Mouse (Mus musculus): ENCODE data around the gene Sfi1. TPM values are rescaled to one million over a fixed set of nuclear protein-coding genes. Genes with fewer than 3 reads are reported as not detected.
A peak's percentile ranks its signal among the peaks of the same experiment; 100 is the strongest.

The Sfi1 gene
- polyA plus RNA-seq (2016; fragmentation: Nextera tagmentation; extraction: Ambion mirVana): 14.3 and 15.6 TPM in 2 replicates

GRCm38 (mm10) chr11:3193363-3193762 lies at the start of gene Sfi1:
Sfi1 (minus strand) TSS chr11:3193463.
- Histone ChIP-seq H3K4me1 (no peaks in the 10 kb centered on the region), H3K4me3 (no peak within 1 kb of the TSS), H3K9me3 (no peaks in the 10 kb centered on the region), H3K36me3 (no peaks in the 10 kb centered on the region), H3K4me2 (replicated peaks) (no peak within 1 kb of the TSS), H3K27ac (no peak within 1 kb of the TSS), H3K9ac (no peak within 1 kb of the TSS), H3K27me3 (replicated peaks) (no peaks in the 10 kb centered on the region)
- no peak for ATAC-seq (ENCODE audit: low FRiP score, low read depth)
- 86% methylated on average over 25 of the region's 25 CpGs for WGBS

DNA sequence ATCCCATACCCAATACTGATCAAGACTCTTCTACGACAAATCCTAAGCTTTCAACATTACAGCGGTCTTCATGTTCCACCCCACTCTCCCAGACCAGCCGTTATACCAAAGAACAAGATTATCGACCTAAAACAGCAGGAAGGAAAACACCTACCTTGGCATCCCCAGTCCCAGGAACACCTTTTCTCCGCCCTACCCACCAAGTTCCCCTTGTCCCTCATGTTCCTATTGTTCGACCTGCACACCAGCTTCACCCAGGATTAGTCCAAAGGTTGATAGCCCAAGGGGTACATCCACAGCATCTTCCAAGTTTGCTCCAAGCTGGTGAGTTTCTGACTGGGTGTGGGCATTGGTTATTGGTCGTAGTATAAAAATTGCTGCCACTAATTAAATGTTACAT lies 49.1 kb upstream of the Sfi1 start:
- no peak for ATAC-seq (ENCODE audit: low FRiP score, low read depth)
- H3K4me2 ChIP-seq (replicated peaks): no peak overlapping the region
- H3K9me3 ChIP-seq: no peaks in the 10 kb centered on the region
- H3K4me1 ChIP-seq: no peaks in the 10 kb centered on the region
- H3K9ac ChIP-seq: no peak overlapping the region
- H3K36me3 ChIP-seq: peaks cover 86% of the 10 kb centered on the region
- 97% methylated on average over 7 of the region's 7 CpGs for WGBS
- no peak overlapping the region for H3K27ac ChIP-seq
- no peaks in the 10 kb centered on the region for H3K27me3 ChIP-seq (replicated peaks)
- no peak overlapping the region for H3K4me3 ChIP-seq

DNA sequence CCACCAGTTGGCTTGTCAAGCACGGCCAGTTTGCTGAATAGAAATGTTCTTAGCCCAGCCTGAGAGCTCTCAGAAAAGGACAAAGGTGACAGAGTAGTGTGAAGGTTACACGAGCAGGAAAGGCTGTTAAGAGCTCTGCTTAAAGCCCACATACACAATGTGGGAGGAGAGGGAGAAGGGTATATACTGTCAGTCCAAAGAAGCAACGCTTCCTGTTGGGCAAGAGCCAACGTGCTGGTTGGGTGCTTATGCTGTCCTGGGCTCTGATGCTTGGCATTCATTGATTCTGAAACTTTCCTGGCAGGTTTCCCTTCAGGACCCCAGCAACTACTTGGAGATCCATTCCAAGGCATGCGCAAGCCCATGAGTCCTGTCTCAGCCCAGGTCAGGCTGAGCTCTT lies 42.0 kb upstream of the Sfi1 start:
- no peak for ATAC-seq (ENCODE audit: low FRiP score, low read depth)

GRCm38 (mm10) chr11:3233704-3234103 lies 40.4 kb upstream of the Sfi1 start:
- no peaks in the 10 kb centered on the region for H3K9me3 ChIP-seq
- 96% methylated on average over 4 of the region's 4 CpGs for WGBS
- no peak overlapping the region for H3K4me2 ChIP-seq (replicated peaks)
- H3K4me3 ChIP-seq: no peak overlapping the region
- no peaks in the 10 kb centered on the region for H3K4me1 ChIP-seq
- H3K27me3 ChIP-seq (replicated peaks): no peaks in the 10 kb centered on the region
- peaks cover 87% of the 10 kb centered on the region for H3K36me3 ChIP-seq
- H3K27ac ChIP-seq: no peak overlapping the region
- ATAC-seq (ENCODE audit: low FRiP score, low read depth): no peak
- no peak overlapping the region for H3K9ac ChIP-seq

More for the DNA sequence above, 42.0 kb upstream of the Sfi1 start:
- Histone ChIP-seq H3K4me2 (replicated peaks) (no peak overlapping the region), H3K4me3 (no peak overlapping the region), H3K4me1 (no peaks in the 10 kb centered on the region), H3K27ac (no peak overlapping the region), H3K27me3 (replicated peaks) (no peaks in the 10 kb centered on the region), H3K9ac (no peak overlapping the region), H3K9me3 (no peaks in the 10 kb centered on the region), H3K36me3 (peaks cover 86% of the 10 kb centered on the region)
- 90% methylated on average over 5 of the region's 5 CpGs for WGBS

GRCm38 (mm10) chr11:3232248-3232647 lies 39.0 kb upstream of the Sfi1 start:
- no peaks in the 10 kb centered on the region for H3K9me3 ChIP-seq
- WGBS: 94% methylated on average over 3 of the region's 3 CpGs
- H3K27ac ChIP-seq: no peak overlapping the region
- no peak overlapping the region for H3K4me2 ChIP-seq (replicated peaks)
- H3K27me3 ChIP-seq (replicated peaks): no peaks in the 10 kb centered on the region
- H3K4me3 ChIP-seq: no peak overlapping the region
- no peaks in the 10 kb centered on the region for H3K4me1 ChIP-seq
- no peak overlapping the region for H3K9ac ChIP-seq
- no peak for ATAC-seq (ENCODE audit: low FRiP score, low read depth)
- H3K36me3 ChIP-seq: peaks cover 81% of the 10 kb centered on the region

DNA sequence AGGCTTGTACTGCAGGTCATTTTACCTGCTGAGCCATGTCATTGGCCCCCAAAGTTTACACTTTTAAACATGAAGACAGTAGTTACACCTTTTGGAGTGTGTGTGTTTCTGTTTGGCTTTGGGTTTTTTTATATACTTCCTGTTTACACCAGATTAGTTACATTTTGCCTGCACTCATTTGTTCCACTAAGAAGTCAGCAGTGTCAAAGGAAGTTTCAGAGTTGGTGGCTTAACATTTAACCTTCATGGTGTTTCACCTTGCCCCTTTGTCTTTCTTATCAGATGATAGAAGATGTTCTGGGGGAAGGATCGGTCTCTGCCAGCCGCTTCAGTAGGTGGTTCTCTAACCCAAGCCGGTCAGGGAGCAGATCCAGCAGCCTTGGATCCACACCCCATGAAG lies 33.9 kb upstream of the Sfi1 start:
- H3K4me1 ChIP-seq: no peaks in the 10 kb centered on the region
- 97% methylated on average over 3 of the region's 3 CpGs for WGBS
- no peaks in the 10 kb centered on the region for H3K27me3 ChIP-seq (replicated peaks)
- H3K4me2 ChIP-seq (replicated peaks): no peak overlapping the region
- no peak for ATAC-seq (ENCODE audit: low FRiP score, low read depth)
- no peak overlapping the region for H3K27ac ChIP-seq
- H3K9ac ChIP-seq: no peak overlapping the region
- no peaks in the 10 kb centered on the region for H3K9me3 ChIP-seq
- H3K4me3 ChIP-seq: no peak overlapping the region
- H3K36me3 ChIP-seq: peaks cover 77% of the 10 kb centered on the region

- Histone ChIP-seq H3K36me3 (peaks cover 73% of the 10 kb centered on the region), H3K4me3 (no peak overlapping the region), H3K9me3 (no peaks in the 10 kb centered on the region), H3K4me1 (no peaks in the 10 kb centered on the region), H3K4me2 (replicated peaks) (no peak overlapping the region), H3K9ac (no peak overlapping the region), H3K27ac (no peak overlapping the region), H3K27me3 (replicated peaks) (no peaks in the 10 kb centered on the region)
- no peak for ATAC-seq (ENCODE audit: low FRiP score, low read depth)
- WGBS: 88% methylated on average over 5 of the region's 5 CpGs
Observed at GRCm38 (mm10) chr11:3223105-3223504, 29.8 kb upstream of the Sfi1 start.

DNA sequence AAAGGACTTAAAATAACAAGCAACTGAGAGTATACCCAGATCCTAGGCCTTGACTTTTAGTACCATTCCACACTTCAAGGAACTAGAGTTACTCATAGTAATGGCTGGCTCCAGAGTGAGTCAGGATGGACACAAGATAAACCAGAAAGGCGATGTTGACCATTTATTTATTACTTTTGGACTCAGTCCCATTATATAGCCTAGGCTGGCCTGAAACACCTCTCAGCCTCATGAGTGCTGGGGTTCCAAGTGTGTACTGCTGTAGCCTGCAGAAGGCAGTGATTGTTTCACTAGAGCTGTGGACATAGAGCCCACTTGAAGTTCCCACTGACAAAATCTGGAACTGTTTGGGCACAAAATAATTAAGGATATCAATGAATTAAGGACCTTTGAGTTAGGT lies 19.3 kb upstream of the Sfi1 start:
- no peaks in the 10 kb centered on the region for H3K27me3 ChIP-seq (replicated peaks)
- H3K9me3 ChIP-seq: no peaks in the 10 kb centered on the region
- H3K9ac ChIP-seq: no peak overlapping the region
- H3K4me3 ChIP-seq: no peak overlapping the region
- no peaks in the 10 kb centered on the region for H3K4me1 ChIP-seq
- H3K36me3 ChIP-seq: peaks cover 57% of the 10 kb centered on the region
- H3K27ac ChIP-seq: no peak overlapping the region
- WGBS: 93% methylated on average over 1 of the region's 1 CpGs
- ATAC-seq (ENCODE audit: low FRiP score, low read depth): no peak
- H3K4me2 ChIP-seq (replicated peaks): no peak overlapping the region

DNA sequence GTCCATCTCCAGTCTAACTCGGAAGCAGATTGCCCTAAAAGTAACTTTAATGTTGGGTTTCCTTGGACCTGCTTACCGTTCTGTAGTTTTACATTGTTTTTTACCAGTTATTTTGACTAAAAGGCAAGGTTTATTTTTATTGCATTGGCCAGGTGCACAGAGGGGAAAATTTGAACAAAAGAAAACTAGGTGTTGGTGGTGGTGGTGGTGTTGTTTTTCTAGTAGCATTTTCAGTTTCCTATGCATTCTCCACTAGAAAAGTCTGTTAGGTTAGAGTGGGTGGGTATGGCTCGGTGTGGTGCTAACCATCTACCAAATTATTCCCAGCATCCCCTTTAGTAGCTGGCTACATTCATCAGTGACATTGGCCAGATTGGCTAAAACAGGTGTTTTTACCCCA lies 13.5 kb upstream of the Sfi1 start:
- 97% methylated on average over 3 of the region's 3 CpGs for WGBS
- peaks cover 41% of the 10 kb centered on the region for H3K36me3 ChIP-seq
- H3K9ac ChIP-seq: no peak overlapping the region

DNA sequence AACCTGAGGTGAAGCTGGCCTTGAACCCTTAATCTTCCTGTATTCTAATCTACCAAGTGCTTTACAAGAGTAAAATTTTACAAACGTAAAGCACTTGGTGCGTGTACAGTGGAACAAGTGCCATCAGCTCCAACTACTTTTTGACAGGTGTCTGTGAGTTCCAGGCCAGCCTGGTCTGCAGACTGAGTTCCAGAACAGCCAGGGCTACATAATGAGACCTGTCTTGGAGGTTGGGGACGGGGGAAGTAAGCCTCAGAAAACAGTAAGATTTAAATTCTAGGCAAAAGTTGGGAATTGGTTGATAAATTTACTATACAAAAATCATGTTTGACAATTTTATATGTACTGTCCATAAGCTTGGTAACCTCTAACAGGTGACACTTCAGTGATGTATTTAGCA lies 11.9 kb upstream of the Sfi1 start:
- 96% methylated on average over 3 of the region's 3 CpGs for WGBS
- no peak overlapping the region for H3K27ac ChIP-seq
- H3K4me2 ChIP-seq (replicated peaks): no peak overlapping the region
- H3K4me1 ChIP-seq: no peaks in the 10 kb centered on the region
- H3K4me3 ChIP-seq: no peak overlapping the region
- H3K9me3 ChIP-seq: no peaks in the 10 kb centered on the region
- no peak for ATAC-seq (ENCODE audit: low FRiP score, low read depth)
- no peak overlapping the region for H3K9ac ChIP-seq
- no peaks in the 10 kb centered on the region for H3K27me3 ChIP-seq (replicated peaks)
- peaks cover 38% of the 10 kb centered on the region for H3K36me3 ChIP-seq

More for the DNA sequence above, 13.5 kb upstream of the Sfi1 start:
- Histone ChIP-seq H3K27me3 (replicated peaks) (no peaks in the 10 kb centered on the region), H3K27ac (no peak overlapping the region), H3K4me3 (no peak overlapping the region), H3K4me2 (replicated peaks) (no peak overlapping the region), H3K4me1 (no peaks in the 10 kb centered on the region), H3K9me3 (no peaks in the 10 kb centered on the region)
- no peak for ATAC-seq (ENCODE audit: low FRiP score, low read depth)

DNA sequence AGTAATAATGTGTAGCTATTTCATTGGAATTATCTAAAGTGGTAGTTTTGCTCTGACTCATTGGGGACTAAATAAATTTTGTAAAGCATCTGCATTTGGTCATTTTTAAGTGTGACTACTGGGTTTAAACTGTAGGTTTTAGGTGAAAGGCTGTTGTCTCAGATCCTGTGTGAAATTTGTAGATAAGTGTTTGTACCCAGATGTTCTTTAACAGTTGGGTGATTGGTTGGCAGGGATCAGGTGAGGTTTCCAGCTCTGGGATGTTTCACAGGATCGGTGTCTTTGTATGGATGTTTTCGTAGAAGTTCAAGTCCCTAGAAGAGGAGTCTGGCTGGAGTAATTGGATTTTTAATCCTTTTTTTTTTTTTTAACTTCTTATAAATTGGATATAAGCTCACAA lies 10.5 kb upstream of the Sfi1 start:
- no peaks in the 10 kb centered on the region for H3K9me3 ChIP-seq
- no peaks in the 10 kb centered on the region for H3K27me3 ChIP-seq (replicated peaks)
- no peak overlapping the region for H3K27ac ChIP-seq
- 94% methylated on average over 2 of the region's 2 CpGs for WGBS
- no peak for ATAC-seq (ENCODE audit: low FRiP score, low read depth)
- H3K4me3 ChIP-seq: no peak overlapping the region
- H3K4me2 ChIP-seq (replicated peaks): peak overlapping the region; percentile 44
- no peaks in the 10 kb centered on the region for H3K4me1 ChIP-seq
- peaks cover 28% of the 10 kb centered on the region for H3K36me3 ChIP-seq
- H3K9ac ChIP-seq: no peak overlapping the region

GRCm38 (mm10) chr11:3202781-3203441 lies 9.6 kb upstream of the Sfi1 start:
- Histone ChIP-seq H3K9me3 (no peaks in the 10 kb centered on the region), H3K27me3 (replicated peaks) (no peaks in the 10 kb centered on the region), H3K4me3 (peak overlapping the region; percentile 42), H3K4me2 (replicated peaks) (peak overlapping the region; percentile 44), H3K4me1 (no peaks in the 10 kb centered on the region), H3K27ac (no peak overlapping the region), H3K9ac (peak overlapping the region; percentile 13), H3K36me3 (peaks cover 25% of the 10 kb centered on the region)
- WGBS: under 1% methylated on average over 48 of the region's 57 CpGs
- ATAC-seq (ENCODE audit: low FRiP score, low read depth): no peak; the same call in 1 of the 2 replicates

GRCm38 (mm10) chr11:3202231-3202701 lies 9.0 kb upstream of the Sfi1 start, which contains the start of gene Eif4enif1:
Eif4enif1 (plus strand) TSS chr11:3202392.
- under 1% methylated on average over 42 of the region's 57 CpGs for WGBS
- ATAC-seq (ENCODE audit: low FRiP score, low read depth): peak; percentile 74

More at GRCm38 (mm10) chr11:3202231-3202701, 9.0 kb upstream of the Sfi1 start, which contains the start of gene Eif4enif1:
- H3K27me3 ChIP-seq (replicated peaks): no peaks in the 10 kb centered on the region
- H3K36me3 ChIP-seq: peaks cover 21% of the 10 kb centered on the region
- peak within 1 kb of the TSS; percentile 13 for H3K9ac ChIP-seq
- no peaks in the 10 kb centered on the region for H3K9me3 ChIP-seq
- peak within 1 kb of the TSS; percentile 44 for H3K4me2 ChIP-seq (replicated peaks)
- H3K27ac ChIP-seq: no peak within 1 kb of the TSS
- no peaks in the 10 kb centered on the region for H3K4me1 ChIP-seq
- H3K4me3 ChIP-seq: peak within 1 kb of the TSS; percentile 42

Measured in neural tube, embryonic 12.5 days (tissue).